Mouse (Mus musculus): Measurements from ENCODE around the gene Krt12. TPM values are rescaled to one million over a fixed set of nuclear protein-coding genes. Genes with fewer than 3 reads are reported as not detected.

The Krt12 gene
- polyA plus RNA-seq (2014; fragmentation: Illumina TruSeq; extraction: RNeasy Lipid Tissue Mini Kit (QIAGEN cat#74804); ENCODE audit: low read depth, low replicate concordance), result not detected

GRCm38 (mm10) chr11:99422159-99422558 is at the start of gene Krt12:
Gene Krt12, minus strand, starts transcription at chr11:99422259.

GRCm38 (mm10) chr11:99437972-99438371 is 15.9 kb upstream of the Krt12 start, which contains the start of gene Krt20:
Gene Krt20, minus strand, starts transcription at chr11:99438150.

GRCm38 (mm10) chr11:99389264-99389663 is 32.8 kb downstream of the Krt12 start, which contains the start of gene Krt10:
Gene Krt10, minus strand, starts transcription at chr11:99389364.

GRCm38 (mm10) chr11:99374803-99375202 is 47.3 kb downstream of the Krt12 start, which contains the start of gene Krt28:
Gene Krt28, minus strand, starts transcription at chr11:99374903.

Other genes with a start within 250 kb of the Krt12 start
- gene Smarce1, start 191.2 kb downstream of the Krt12 start, polyA plus RNA-seq (2014; fragmentation: Illumina TruSeq; extraction: RNeasy Lipid Tissue Mini Kit (QIAGEN cat#74804); ENCODE audit: low read depth, low replicate concordance), result 80.5 TPM
- 0.97 TPM for gene Krt222, start 178.2 kb downstream of the Krt12 start, polyA plus RNA-seq (2014; fragmentation: Illumina TruSeq; extraction: RNeasy Lipid Tissue Mini Kit (QIAGEN cat#74804); ENCODE audit: low read depth, low replicate concordance)
- not detected for gene Krt24, start 137.0 kb downstream of the Krt12 start, polyA plus RNA-seq (2014; fragmentation: Illumina TruSeq; extraction: RNeasy Lipid Tissue Mini Kit (QIAGEN cat#74804); ENCODE audit: low read depth, low replicate concordance)
- not detected for gene Krt25, start 99.3 kb downstream of the Krt12 start, polyA plus RNA-seq (2014; fragmentation: Illumina TruSeq; extraction: RNeasy Lipid Tissue Mini Kit (QIAGEN cat#74804); ENCODE audit: low read depth, low replicate concordance)
- gene Krt26, start 84.3 kb downstream of the Krt12 start, polyA plus RNA-seq (2014; fragmentation: Illumina TruSeq; extraction: RNeasy Lipid Tissue Mini Kit (QIAGEN cat#74804); ENCODE audit: low read depth, low replicate concordance), result not detected
- not detected for gene Krt27, start 71.2 kb downstream of the Krt12 start, polyA plus RNA-seq (2014; fragmentation: Illumina TruSeq; extraction: RNeasy Lipid Tissue Mini Kit (QIAGEN cat#74804); ENCODE audit: low read depth, low replicate concordance)
- not detected for gene Krt28, start 47.4 kb downstream of the Krt12 start, polyA plus RNA-seq (2014; fragmentation: Illumina TruSeq; extraction: RNeasy Lipid Tissue Mini Kit (QIAGEN cat#74804); ENCODE audit: low read depth, low replicate concordance)
- gene Krt10, start 32.9 kb downstream of the Krt12 start, polyA plus RNA-seq (2014; fragmentation: Illumina TruSeq; extraction: RNeasy Lipid Tissue Mini Kit (QIAGEN cat#74804); ENCODE audit: low read depth, low replicate concordance), result 7.4 TPM
- 0.77 TPM for gene Krt20, start 15.9 kb upstream of the Krt12 start, polyA plus RNA-seq (2014; fragmentation: Illumina TruSeq; extraction: RNeasy Lipid Tissue Mini Kit (QIAGEN cat#74804); ENCODE audit: low read depth, low replicate concordance)
- gene Krt23, start 70.9 kb upstream of the Krt12 start, polyA plus RNA-seq (2014; fragmentation: Illumina TruSeq; extraction: RNeasy Lipid Tissue Mini Kit (QIAGEN cat#74804); ENCODE audit: low read depth, low replicate concordance), result 62.3 TPM
- not detected for gene Krt39, start 99.1 kb upstream of the Krt12 start, polyA plus RNA-seq (2014; fragmentation: Illumina TruSeq; extraction: RNeasy Lipid Tissue Mini Kit (QIAGEN cat#74804); ENCODE audit: low read depth, low replicate concordance)
- not detected for gene Krt40, start 120.9 kb upstream of the Krt12 start, polyA plus RNA-seq (2014; fragmentation: Illumina TruSeq; extraction: RNeasy Lipid Tissue Mini Kit (QIAGEN cat#74804); ENCODE audit: low read depth, low replicate concordance)
- gene Krtap3-3, start 128.6 kb upstream of the Krt12 start, polyA plus RNA-seq (2014; fragmentation: Illumina TruSeq; extraction: RNeasy Lipid Tissue Mini Kit (QIAGEN cat#74804); ENCODE audit: low read depth, low replicate concordance), result 0.48 TPM
- gene Krtap3-2, start 134.6 kb upstream of the Krt12 start, polyA plus RNA-seq (2014; fragmentation: Illumina TruSeq; extraction: RNeasy Lipid Tissue Mini Kit (QIAGEN cat#74804); ENCODE audit: low read depth, low replicate concordance), result not detected
- not detected for gene Gm11939, start 137.2 kb upstream of the Krt12 start, polyA plus RNA-seq (2014; fragmentation: Illumina TruSeq; extraction: RNeasy Lipid Tissue Mini Kit (QIAGEN cat#74804); ENCODE audit: low read depth, low replicate concordance)
- not detected for gene Krtap3-1, start 144.4 kb upstream of the Krt12 start, polyA plus RNA-seq (2014; fragmentation: Illumina TruSeq; extraction: RNeasy Lipid Tissue Mini Kit (QIAGEN cat#74804); ENCODE audit: low read depth, low replicate concordance)
- not detected for gene Krtap1-5, start 158.8 kb upstream of the Krt12 start, polyA plus RNA-seq (2014; fragmentation: Illumina TruSeq; extraction: RNeasy Lipid Tissue Mini Kit (QIAGEN cat#74804); ENCODE audit: low read depth, low replicate concordance)
- not detected for gene Krtap1-4, start 161.4 kb upstream of the Krt12 start, polyA plus RNA-seq (2014; fragmentation: Illumina TruSeq; extraction: RNeasy Lipid Tissue Mini Kit (QIAGEN cat#74804); ENCODE audit: low read depth, low replicate concordance)
- not detected for gene Krtap1-3, start 169.1 kb upstream of the Krt12 start, polyA plus RNA-seq (2014; fragmentation: Illumina TruSeq; extraction: RNeasy Lipid Tissue Mini Kit (QIAGEN cat#74804); ENCODE audit: low read depth, low replicate concordance)
- not detected for gene Krtap9-3, start 175.8 kb upstream of the Krt12 start, polyA plus RNA-seq (2014; fragmentation: Illumina TruSeq; extraction: RNeasy Lipid Tissue Mini Kit (QIAGEN cat#74804); ENCODE audit: low read depth, low replicate concordance)
- gene Gm11938, start 181.0 kb upstream of the Krt12 start, polyA plus RNA-seq (2014; fragmentation: Illumina TruSeq; extraction: RNeasy Lipid Tissue Mini Kit (QIAGEN cat#74804); ENCODE audit: low read depth, low replicate concordance), result not detected
- not detected for gene Gm11937, start 187.9 kb upstream of the Krt12 start, polyA plus RNA-seq (2014; fragmentation: Illumina TruSeq; extraction: RNeasy Lipid Tissue Mini Kit (QIAGEN cat#74804); ENCODE audit: low read depth, low replicate concordance)
- not detected for gene Krtap2-4, start 192.6 kb upstream of the Krt12 start, polyA plus RNA-seq (2014; fragmentation: Illumina TruSeq; extraction: RNeasy Lipid Tissue Mini Kit (QIAGEN cat#74804); ENCODE audit: low read depth, low replicate concordance)
- not detected for gene Gm11562, start 198.2 kb upstream of the Krt12 start, polyA plus RNA-seq (2014; fragmentation: Illumina TruSeq; extraction: RNeasy Lipid Tissue Mini Kit (QIAGEN cat#74804); ENCODE audit: low read depth, low replicate concordance)
- not detected for gene Krtap4-1, start 206.0 kb upstream of the Krt12 start, polyA plus RNA-seq (2014; fragmentation: Illumina TruSeq; extraction: RNeasy Lipid Tissue Mini Kit (QIAGEN cat#74804); ENCODE audit: low read depth, low replicate concordance)
- not detected for gene Krtap4-2, start 212.8 kb upstream of the Krt12 start, polyA plus RNA-seq (2014; fragmentation: Illumina TruSeq; extraction: RNeasy Lipid Tissue Mini Kit (QIAGEN cat#74804); ENCODE audit: low read depth, low replicate concordance)
- gene Krtap4-7, start 221.8 kb upstream of the Krt12 start, polyA plus RNA-seq (2014; fragmentation: Illumina TruSeq; extraction: RNeasy Lipid Tissue Mini Kit (QIAGEN cat#74804); ENCODE audit: low read depth, low replicate concordance), result not detected
- gene Gm11555, start 228.0 kb upstream of the Krt12 start, polyA plus RNA-seq (2014; fragmentation: Illumina TruSeq; extraction: RNeasy Lipid Tissue Mini Kit (QIAGEN cat#74804); ENCODE audit: low read depth, low replicate concordance), result not detected
- gene Gm11563, start 236.7 kb upstream of the Krt12 start, polyA plus RNA-seq (2014; fragmentation: Illumina TruSeq; extraction: RNeasy Lipid Tissue Mini Kit (QIAGEN cat#74804); ENCODE audit: low read depth, low replicate concordance), result not detected
- not detected for gene Krtap4-6, start 243.7 kb upstream of the Krt12 start, polyA plus RNA-seq (2014; fragmentation: Illumina TruSeq; extraction: RNeasy Lipid Tissue Mini Kit (QIAGEN cat#74804); ENCODE audit: low read depth, low replicate concordance)

Data from adipose tissue, adult 10 weeks (tissue).